Mouse (Mus musculus) T-cell, adult 2 months (primary cell): ENCODE data around the gene Gm44965.
A peak's percentile ranks its signal among the peaks of the same experiment; 100 is the strongest.
"Not testable (repeated sequence)": the region's sequence is repeated elsewhere in the genome, so short reads cannot be mapped to it uniquely, and the experiment has no call there.

ENCODE experiments used
- DNase-seq: peaks from one replicate; pipeline ENCODE4 v3.0.0; 2022; ENCODE audit warnings: low spot score

Gene Gm44965

DNA sequence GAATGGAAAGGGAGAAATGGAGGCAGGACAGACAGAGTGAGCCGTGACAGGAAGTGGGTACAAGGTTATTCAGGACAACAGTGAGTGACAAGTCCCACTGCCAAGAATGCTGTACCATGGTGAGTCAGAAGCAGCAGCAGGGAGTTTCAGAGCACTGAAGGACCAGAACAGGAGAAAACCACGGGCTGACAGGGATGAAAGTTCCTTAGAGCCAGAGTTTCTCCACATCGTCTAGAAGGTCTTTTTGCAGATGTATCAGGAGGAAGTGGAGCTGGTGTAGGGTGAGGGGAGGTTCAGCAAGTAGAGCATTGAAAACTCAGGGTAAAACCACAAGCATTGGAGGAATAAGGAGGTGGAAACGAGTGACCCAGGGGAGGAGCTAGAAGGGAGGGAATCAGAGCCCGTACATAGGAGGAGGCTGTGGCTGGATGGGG is 14.5 kb upstream of the Gm44965 start:
- DNase-seq = no peak

DNA sequence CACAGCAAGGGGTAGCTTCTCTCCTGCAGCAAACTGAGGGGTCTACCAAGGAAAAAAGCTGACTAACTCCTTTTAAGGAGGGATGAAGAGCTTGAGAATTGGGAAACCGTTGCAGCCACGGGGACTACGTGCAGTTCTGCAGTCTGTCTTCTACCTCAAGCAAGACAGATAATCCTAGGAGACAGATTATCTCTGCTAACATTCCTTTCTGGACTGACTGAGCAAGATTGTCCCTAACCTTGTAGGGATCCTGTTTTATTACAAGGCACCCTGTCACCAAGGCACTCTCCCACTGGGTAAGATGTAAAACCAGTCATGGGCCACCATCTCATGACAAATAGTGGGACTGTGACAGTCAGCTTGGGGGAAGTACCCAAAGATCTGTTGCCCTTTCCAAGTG is 12.5 kb upstream of the Gm44965 start:
- DNase-seq = no peak

DNA sequence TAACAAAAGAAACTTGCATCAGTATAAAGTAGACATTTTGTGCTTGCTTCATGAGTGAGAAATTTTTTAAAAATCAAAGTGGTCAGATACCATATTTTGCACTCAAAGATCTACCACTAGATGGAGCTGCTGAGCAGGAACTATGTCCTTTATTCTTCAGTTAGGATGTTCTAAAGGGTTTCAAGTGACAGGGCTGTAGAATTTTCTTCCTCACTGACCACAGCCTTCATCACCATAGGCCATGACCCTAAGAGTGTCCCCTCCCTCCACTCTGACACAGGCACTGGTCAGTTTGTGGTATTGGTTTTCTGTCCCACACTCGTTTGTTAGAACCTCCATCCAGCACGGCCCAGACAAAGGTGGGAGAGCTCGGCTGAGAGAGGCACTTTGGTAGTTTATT is 11.7 kb upstream of the Gm44965 start:
- peak; percentile 43 for DNase-seq

DNA sequence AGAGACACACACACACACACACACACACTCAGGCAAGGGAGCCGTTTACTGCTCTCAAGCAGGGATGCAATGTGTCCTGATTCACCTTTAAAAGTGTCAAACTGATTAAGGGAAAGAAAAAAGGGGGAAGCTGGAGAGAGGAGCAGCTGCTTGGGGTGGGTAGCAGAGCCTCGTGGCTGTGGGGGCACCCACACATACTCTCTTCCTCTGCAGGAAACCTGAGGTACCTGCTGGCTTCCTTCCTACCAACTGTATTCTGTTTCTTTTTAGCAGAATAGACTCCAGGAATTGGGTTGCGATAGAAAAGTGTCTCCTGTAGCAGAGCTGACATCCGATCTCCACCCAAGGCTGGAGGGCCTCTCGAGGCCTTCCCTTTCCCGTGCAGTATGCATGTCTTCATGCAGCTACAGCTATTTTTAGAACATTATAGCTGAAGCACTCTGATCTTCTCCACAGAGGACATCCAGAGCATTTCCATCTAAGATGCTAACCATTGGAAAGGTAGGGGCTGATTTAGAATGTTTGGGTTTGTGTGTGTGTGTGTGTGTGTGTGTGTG is 4.5 kb upstream of the Gm44965 start, which contains the start of gene Gm45021:
Gene Gm45021 (plus strand): TSS at position 417 of the 557 bp plus-strand sequence.
- DNase-seq = no peak

DNA sequence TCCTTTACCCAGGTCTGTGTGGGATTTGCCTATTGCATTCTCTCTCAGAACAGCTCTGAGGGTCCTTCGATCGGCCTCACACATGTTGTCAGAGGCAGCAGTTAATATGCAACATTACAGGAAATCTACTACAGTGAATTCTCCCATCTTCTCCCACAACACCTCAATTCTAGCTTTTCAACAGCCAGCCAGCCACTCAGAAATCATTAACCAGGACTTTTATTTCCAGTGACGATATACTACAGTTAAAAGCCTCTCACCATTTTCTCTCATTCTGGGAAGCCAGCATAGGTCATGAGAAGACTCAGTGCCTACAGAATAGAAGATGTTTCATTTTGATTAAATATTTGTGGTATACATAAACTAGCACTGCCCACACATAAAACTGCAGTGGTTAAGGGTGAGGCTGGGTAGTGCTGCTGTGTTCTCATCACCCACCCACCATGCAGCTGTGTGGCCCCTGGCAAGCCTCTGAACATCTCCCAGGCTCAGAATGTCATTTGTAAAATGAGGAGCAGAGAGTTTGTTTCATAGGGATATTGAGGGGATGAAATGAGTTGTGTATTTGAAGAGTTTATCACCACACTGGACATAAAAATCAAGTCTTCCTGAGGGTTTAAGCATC is 2.4 kb upstream of the Gm44965 start:
- DNase-seq = no peak

DNA sequence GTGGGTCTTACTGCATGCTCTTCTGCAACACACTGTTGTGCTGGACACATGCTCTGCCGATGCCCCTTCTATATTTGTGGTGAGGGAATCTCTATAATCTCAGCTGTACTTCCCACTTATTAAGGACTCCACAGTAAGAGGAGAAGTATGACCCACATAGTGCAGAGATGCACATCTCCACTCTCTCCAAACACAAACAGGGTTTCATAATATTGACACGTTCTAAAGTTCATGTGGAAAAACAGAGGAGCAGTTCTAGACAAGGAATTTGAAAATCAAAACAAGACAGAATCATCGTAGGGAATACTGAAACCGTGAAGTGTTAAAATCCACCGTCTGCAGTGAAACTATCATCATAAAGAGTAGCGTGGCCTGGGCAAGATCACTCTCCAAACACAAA is 1.9 kb upstream of the Gm44965 start:
- no peak for DNase-seq

DNA sequence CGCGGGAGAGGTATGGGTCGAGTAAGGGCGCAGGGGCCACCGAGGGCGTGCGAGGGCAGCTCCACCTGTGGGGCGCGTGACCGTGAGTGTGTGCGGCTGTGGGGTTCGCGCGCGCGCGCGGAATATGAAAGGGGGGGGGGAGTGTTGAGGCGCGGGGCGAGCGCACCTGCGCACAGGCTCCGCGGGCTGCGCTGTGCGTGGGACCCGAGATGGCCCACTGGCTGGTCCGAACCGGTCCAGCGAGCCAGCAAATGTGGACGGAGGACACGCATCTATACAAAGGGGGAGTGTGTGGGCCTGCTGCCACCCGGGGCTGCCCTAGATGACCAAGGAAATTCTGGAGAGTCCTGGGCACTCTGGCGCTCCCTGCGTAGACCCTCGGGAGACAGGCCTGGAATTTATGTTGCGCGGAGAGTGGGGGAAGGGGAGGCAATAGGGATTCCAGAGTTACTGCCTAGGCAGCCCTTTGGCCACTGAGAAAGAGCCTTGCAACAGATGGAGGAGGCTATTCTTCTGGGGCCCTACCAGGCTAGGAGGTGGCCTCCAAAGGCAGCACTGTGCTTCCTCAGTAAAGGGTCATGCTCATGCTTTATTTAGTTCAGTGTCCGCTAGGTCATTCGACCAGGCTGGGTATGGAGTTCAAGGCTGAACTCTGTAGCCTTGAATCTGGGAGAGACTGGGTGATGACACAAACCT is 450 bp downstream of the Gm44965 start:
- DNase-seq = no peak

DNA sequence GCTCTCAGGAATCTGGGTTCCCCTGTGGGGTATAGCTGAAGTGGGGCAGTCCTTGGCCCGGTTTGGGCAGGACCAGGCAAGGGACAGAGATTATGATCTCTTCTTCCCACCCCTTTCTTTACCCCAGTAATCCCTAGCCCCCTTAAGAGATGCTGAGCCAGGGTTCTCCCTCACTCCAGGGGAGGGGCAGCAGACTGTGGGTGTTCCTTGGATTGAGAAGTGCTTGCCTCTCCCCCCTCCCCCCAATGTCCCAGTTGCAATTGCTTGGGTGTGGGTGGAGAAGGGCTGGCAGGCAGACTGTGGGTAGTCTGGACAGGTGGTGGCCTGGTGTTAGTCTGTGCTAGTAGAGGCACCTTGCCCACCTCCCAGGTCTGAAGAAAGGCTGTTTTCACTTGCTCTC is 1.5 kb downstream of the Gm44965 start:
- DNase-seq = no peak

DNA sequence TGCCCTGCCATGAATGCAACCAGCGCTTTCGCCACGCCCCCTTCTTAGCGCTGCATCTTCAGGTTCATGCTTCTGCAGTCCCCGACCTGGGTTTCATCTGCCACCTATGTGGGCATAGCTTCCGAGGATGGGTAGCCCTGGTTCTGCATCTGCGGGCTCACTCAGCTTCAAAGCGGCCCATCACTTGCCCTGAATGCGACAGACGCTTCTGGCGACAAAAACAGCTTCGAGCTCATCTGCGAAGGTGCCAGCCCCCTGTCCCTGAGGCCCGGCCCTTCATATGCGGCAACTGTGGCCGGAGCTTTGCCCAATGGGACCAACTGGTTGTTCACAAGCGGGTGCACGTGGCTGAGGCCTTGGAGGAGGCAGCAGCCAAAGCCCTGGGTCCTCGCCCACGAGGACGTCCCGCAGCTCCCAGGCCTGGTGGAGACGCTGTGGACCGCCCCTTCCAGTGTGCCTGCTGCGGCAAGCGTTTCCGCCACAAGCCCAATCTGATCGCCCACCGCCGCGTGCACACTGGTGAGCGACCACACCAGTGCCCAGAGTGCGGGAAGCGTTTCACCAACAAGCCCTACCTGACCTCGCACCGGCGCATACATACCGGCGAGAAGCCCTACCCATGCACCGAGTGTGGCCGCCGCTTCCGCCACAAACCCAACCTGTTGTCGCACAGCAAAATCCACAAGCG is 2.9 kb downstream of the Gm44965 start:
- DNase-seq = no peak

DNA sequence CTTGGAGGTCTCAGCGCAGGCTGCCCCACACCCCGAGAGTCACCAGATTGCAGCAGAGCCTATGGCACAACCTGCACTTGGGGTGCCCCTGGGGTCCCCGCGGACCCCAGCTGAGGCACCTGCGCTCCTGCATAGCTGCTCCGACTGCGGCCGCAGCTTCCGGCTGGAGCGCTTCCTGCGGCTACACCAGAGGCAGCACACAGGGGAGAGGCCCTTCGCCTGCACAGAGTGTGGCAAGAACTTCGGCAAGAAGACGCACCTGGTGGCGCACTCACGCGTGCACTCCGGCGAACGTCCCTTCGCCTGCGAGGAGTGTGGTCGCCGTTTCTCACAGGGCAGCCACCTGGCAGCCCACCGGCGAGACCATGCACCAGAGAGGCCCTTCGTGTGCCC is 3.5 kb downstream of the Gm44965 start:
- no peak for DNase-seq

DNA sequence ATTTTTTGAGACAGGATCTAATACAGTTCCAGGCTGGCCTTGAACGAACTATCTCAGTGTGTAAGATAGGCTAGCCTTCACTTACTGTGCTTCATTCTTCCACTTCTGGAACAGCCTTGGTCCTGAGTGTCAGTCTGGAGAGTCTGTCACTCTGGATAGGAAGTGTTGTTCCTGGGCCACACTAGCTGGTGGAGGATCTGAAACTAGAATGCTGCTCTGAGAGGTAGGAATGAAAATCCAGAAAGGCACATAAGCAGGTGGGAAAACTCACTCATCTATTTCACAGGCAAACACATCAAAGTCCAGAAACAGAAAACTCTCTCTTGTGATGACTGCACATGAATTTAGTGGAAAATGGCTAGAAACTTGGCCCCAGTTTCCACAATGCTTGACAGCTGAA is 6.9 kb downstream of the Gm44965 start:
- DNase-seq = no peak

DNA sequence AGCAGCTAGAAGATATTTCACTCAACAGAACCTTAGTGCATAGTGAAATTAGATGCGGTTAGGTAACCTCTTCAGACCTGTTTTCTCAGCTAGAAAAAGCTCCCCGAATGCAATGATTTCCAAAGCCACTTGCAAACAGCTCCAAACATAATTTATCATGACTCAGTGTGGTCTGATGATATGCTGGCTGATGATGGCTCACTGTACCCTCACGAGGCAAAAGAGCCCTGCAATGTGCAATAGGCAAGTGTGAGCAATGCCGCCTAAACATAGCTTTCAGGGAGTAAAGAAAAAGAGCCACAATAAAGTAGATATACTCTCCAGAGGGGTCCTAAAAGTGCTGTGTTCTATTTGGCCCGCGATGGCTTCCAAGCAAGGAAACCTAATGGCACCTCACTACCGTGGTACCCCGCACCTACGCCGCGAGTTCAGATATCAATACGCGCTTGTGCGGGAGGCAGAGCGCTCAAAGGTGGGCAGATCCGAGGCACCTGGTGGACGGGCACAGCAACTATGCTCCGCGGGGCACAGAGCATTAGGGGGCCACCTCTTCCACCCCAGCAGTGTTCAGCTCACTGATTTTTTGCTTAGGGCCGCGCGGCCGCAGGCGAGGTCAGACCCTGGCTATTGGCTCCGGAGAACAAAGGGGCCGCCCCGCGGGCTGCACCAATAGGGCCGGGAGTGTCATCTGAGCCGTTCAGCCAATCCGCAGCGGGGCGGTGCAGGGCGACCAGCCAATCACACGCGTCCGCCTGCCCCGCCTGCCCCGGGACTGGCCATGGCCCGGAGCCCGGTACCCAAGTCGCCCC is 7.7 kb downstream of the Gm44965 start, which contains the start of gene Zfp775:
Gene Zfp775 (plus strand): TSS at position 793 of the 809 bp plus-strand sequence.
- DNase-seq = peak; percentile 90

DNA sequence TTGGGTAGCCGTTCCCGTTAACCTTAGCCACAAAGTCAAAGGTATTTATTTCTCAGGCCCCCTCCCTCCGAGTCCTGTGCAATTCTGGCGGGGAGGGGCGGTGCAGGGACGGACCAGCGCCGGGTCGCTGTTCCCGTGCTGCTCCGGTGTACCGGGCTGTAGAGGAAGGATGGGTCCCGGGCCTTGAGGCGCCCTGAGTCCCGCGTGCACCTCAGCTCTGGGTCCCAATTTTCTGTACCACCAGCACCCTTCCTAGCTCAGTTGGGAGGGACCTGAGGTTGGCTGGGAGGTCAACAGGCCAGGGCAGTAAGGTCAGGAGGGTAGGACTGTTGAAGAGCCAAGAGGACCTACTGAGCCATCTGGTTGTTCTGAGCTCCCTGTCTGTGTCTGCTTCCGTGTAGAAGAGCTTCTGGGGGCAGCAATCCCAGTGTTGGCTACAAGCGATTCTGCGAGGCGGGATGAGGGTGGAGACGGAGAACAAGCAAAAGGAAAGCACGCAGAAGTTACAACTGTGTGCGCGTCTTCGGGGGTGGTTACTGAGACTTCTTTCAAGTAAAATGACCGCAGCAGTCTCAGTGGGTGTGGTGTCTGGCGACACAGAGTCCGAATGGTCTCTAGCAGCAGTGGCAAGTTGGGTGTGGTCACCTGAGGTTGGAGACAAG is 8.5 kb downstream of the Gm44965 start:
- DNase-seq = peak; percentile 8

DNA sequence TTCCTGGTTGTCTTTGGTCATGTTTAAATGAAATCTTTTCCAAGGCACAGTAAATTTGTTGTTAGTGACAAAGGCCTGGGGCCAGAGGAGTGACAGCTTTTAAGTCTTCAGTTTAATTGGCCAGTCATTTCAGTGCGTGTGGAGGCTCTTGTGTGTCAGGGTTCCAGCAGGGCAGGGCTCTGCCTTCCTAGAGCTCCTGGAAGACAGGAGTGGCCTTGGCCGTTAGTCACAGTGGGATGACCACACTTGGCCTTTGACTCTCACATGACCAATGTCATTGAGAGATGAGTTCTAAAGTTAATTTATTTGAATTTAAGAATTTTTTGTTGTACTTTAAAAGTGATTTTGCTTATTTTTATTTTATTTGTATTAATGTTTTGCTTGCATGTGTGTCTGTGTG is 14.4 kb downstream of the Gm44965 start:
- DNase-seq = no peak

DNA sequence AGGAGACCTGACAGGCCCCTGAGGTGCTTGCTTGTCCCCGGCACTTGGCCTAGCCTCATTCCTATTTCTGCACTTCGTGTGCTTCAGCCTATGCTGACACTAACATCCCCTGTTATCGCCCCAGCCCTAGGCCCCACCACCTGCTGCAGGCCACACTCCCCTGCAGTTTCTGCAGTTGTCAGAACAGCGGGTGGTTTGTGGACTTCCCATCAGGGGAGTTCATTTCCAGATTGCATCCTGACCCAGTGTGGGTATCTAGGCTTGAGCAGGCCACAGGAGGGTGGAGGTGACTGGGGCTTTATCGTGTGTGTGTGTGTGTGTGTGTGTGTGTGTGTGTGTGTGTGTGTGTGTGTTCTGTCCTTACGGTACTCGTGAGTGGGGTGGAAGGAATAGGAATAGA is 15.8 kb downstream of the Gm44965 start:
- no peak for DNase-seq

DNA sequence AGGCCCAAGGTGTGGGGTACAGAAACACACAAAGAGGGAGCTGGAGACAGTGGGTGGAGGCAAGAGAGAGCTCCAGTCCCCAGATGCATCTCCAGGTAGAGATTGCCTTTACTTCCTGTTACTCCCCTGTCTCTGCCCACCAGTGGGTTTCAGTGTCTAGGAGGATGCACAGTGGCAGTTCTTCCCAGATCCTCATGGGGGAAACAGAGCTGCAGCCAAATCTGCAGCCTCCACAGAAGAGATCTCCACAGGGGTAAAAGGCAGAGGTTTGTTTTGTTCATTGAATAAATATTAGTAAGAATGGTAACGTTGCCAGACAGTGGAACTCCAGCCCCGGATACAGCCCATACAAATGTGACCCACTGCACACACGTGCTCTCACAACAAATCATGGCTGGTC is 16.9 kb downstream of the Gm44965 start:
- DNase-seq = no peak

DNA sequence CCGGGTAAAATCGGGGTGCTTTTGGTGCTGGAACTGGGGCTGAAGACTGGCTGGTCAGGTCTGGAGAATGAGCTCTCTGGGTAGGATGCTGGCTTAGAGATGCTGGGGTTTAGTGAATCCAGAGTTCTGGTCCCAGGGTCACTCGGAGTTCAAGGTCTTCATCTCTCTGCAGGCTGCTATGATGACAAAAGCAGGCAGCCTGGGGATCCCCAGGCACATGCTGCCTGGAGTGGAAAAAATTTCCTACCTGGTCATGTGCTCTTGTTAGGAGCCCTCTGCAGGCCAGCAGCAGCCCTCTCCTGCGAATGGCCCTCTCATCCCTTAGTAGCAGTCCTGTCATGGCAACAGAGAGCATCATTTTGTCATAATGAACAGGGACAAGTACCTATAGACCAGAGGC is 19.7 kb downstream of the Gm44965 start:
- no peak for DNase-seq

DNA sequence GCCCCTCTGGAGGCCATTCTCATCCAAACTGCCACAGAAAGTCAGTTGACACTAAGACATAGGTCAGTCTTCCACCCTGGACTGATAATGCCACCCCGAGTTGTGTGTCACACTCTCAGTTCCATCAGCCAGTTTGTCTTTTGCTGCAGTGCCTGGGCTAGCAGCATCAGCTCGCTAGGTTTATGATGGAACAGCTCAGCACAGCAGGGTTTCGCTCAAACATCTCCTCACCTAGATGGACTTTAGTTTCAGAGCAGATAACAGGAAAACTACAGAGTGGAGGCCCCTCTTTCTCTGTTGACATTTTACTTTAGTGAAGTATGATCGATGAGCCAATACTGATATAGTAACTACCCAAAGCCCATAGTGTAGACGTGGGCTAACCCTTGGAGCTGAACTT is 21.0 kb downstream of the Gm44965 start:
- DNase-seq = no peak

DNA sequence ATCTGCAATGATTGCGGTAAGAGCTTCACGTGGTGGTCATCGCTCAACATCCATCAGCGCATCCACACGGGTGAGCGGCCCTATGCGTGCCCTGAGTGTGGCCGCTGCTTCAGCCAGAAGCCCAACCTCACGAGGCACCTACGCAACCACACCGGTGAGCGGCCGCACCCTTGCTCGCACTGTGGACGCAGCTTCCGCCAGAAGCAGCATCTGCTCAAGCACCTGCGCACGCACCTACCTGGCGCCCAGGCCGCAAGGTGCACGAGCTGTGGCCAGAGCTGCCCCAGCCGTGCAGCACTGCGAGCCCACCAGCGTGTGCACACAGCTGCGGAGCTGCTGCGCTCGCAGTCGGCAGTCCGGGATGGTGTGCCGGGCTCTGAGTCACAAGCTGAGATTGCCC is 26.3 kb downstream of the Gm44965 start:
- no peak for DNase-seq

DNA sequence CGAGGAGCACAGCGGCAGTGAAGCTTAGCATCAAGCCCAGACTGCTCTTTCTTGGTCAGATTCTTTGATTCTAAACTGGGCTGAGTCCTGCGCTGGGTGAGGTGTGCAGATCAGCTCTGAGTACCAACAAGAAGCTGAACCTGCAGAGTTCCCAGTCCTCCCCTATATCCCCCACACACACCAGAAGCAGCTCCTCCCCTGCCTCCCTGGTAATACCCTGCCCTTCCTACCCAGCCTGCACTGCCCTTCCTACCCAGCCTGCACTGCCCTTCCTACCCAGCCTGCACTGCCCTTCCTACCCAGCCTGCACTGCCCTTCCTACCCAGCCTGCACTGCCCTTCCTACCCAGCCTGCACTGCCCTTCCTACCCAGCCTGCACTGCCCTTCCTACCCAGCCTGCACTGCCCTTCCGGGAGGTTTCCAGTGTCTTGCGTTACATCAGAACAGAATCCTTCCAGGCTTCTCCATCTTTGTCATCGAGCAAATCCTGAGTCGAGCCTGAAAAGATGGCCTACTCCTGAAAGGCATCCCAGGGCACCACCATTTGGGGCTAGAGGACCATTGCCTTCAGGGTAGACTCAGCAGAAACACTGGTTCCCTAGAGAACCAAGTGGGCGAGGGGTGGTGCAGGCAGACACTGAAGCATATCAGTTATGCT is 28.6 kb downstream of the Gm44965 start:
- DNase-seq = not testable (repeated sequence)

DNA sequence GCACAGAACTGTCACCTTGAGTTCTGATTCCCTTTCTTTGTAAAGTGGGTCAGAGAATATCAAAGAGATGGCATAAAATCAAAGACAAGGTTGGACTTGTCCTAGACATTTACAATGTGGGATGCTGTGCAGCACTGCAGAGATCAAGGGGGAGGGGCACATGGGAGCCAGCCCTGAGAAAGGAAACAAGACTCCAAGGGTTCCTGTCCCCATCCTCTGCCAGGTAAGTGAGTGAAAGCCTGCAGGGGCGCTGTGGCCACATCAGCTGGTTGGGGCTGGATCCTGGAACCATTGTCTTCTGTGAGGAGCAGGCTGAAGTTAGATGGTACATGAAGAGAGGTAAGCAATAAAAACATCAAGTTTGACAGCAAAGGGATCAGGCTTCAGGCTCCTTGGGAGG is 29.7 kb downstream of the Gm44965 start:
- no peak for DNase-seq
